Mouse (Mus musculus): ENCODE data around the gene Unk.

GRCm38 (mm10) chr11:116022256-116022780, 7.8 kb upstream of the Unk start:
- TF ChIP-seq CTCF (conservative IDR thresholded peaks at IDR 0.05; ENCODE audit: low read length) (no peak), POU5F1 (IDR thresholded peaks at IDR 0.05; ENCODE audit: borderline replicate concordance, low read length) (no peak), NANOG (IDR thresholded peaks at IDR 0.05; ENCODE audit: borderline replicate concordance, low read length) (no peak)

Measured in E14TG2a.4 (cell line).